Mouse (Mus musculus) intestine, embryonic 14.5 days (tissue): ENCODE data around the gene R3hdm2. TPM values are rescaled to one million over a fixed set of nuclear protein-coding genes. Genes with fewer than 3 reads are reported as not detected.

Experiments used
- ATAC-seq: fragments of 200-750 bp; cut with Nextera tagmentation; replicated peaks from 2 replicates; pipeline ENCODE4 v1.8.0; 2017; ENCODE audit warnings: low read depth, moderate number of reproducible peaks, moderate TSS enrichment, moderate library complexity; ENCODE audit not compliant: low FRiP score, low TSS enrichment
- DNase-seq: peaks from one replicate; pipeline ENCODE4 v3.0.0-alpha.2; 2018; ENCODE audit warnings: low spot score
- H3K27ac ChIP-seq: fragments of 300-500 bp; sonication (generic); 2 replicates; pipeline ENCODE4 v1.5.1; 2014; ENCODE audit warnings: low read depth, mild to moderate bottlenecking, control low read depth
- H3K27me3 ChIP-seq: fragments of 300-500 bp; sonication (generic); replicated peaks from 2 replicates; pipeline ENCODE4 v1.6.1; 2014; ENCODE audit warnings: low read length, control low read depth; ENCODE audit not compliant: control insufficient read depth, insufficient read depth
- H3K36me3 ChIP-seq: fragments of 300-500 bp; sonication (generic); 2 replicates; pipeline ENCODE4 v1.6.1; 2014; ENCODE audit warnings: low read length, control low read depth; ENCODE audit not compliant: control insufficient read depth, insufficient read depth
- H3K4me1 ChIP-seq: fragments of 300-500 bp; sonication (generic); replicated peaks from 2 replicates; pipeline ENCODE4 v1.6.1; 2014; ENCODE audit warnings: low read length, control low read depth, mixed read lengths; ENCODE audit not compliant: control insufficient read depth, insufficient read depth
- H3K4me2 ChIP-seq: fragments of 300-500 bp; sonication (generic); 2 replicates; pipeline ENCODE4 v1.6.1; 2014; ENCODE audit warnings: low read length
- H3K4me3 ChIP-seq: fragments of 300-500 bp; sonication (generic); 2 replicates; pipeline ENCODE4 v1.5.1; 2014; ENCODE audit warnings: low read depth, low read length, control low read depth, mixed read lengths
- H3K9ac ChIP-seq: fragments of 300-500 bp; sonication (generic); 2 replicates; pipeline ENCODE4 v1.6.1; 2014; ENCODE audit warnings: mild to moderate bottlenecking, low read length
- H3K9me3 ChIP-seq: fragments of 300-500 bp; sonication (generic); 2 replicates; pipeline ENCODE4 v1.6.1; 2016; ENCODE audit warnings: low read length, control low read depth; ENCODE audit not compliant: control insufficient read depth
- WGBS: fragments of 180-500 bp; shearing (Covaris S2); extraction: QIAGEN DNeasy Blood & Tissue Kit; methylation state at CpG from one replicate; pipeline ENCODE4 v1.1.7; 2014; 5-methylcytosine and 5-hydroxymethylcytosine counted together
- polyA plus RNA-seq: library from polyadenylated mRNA; unstranded; fragments of >200 nt; fragmentation: Nextera tagmentation; extraction: Ambion mirVana; gene quantifications from 2 replicates; pipeline ENCODE4 v1.2.1, GENCODE M21; 2014

R3hdm2 gene
- polyA plus RNA-seq, 1 experiment from 2014 or later, result 31.5 TPM

DNA sequence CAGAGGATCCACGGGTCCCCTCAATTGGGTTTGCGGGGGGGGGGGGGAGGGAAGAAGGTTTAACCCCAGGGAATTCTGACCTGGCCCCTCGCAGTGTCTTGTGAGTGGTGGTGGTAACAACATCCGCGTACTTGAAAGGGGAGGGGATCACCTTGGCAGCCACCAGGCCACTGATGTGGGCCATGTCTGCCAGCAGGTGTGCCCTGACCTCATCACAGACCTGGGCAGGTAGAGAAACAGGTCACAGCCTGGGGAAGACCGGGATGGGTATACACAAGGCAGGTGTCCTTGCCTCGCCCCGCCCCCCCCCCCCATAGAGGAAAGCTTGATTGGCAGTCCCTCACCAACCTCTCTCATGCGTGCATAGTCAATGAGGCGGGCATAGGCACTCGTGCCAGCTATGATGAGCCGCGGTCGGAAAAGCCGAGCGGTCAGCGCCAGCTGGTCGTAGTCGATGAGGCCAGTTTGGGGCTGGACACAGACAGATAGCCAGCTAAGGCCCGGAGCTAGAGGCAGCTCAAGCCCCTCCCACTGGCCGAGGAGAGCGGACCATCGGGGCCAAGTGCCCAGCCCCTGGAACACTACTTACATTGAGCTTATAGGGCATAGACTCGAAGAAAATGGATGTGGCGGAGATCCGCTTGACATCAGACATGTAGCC lies 139.0 kb downstream of the R3hdm2 start:
- Histone ChIP-seq H3K9ac (no peak overlapping the region), H3K9me3 (no peaks in the 10 kb centered on the region), H3K4me1 (peaks cover 30% of the 10 kb centered on the region), H3K27ac (no peak overlapping the region), H3K36me3 (peaks cover 27% of the 10 kb centered on the region), H3K4me3 (no peak overlapping the region), H3K4me2 (no peak overlapping the region), H3K27me3 (peaks cover 27% of the 10 kb centered on the region)
- ATAC-seq (no peak), DNase-seq (no peak)
- WGBS, result 94% methylated on average over 25 of the region's 26 CpGs

DNA sequence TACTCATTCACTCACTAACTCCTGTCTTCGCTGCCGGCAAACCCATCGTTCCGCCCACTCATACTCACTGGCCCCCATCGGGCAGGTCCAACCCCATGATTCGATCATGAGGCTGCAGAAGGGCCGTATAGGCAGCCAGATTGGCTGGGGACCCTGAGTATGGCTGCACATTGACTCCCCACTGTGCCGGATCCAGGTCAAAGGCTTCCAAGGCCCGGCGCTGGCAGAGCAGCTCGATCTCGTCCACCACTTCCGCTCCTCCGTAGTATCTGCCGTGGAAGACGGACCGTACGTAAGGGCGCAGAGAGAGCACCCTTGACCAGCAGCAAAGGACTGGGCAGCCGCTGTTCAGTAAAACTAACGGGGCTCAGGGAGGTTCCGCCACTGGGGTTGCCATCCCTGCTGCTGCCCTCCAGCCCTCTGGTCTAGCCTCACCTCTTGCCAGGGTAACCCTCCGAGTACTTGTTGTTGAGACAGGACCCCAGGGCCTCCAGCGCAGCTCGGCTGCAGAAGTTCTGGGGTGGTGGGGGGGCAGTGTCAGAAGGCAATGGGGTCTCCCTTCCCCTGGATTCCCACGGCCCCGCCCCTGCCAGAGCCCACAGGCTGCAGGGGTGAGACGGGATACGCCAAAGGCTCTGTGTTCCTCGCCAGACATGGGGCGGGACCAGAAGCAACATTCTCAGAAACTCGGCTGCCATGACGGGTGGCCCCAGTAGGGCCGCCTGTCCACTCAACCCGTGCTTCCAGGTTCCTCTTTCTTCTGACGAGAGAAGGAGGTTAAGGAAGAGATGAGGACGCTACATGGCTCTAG lies 140.0 kb downstream of the R3hdm2 start:
- Histone ChIP-seq H3K4me3 (no peak overlapping the region), H3K4me2 (no peak overlapping the region), H3K27ac (no peak overlapping the region), H3K4me1 (peaks cover 26% of the 10 kb centered on the region), H3K27me3 (peaks cover 27% of the 10 kb centered on the region), H3K36me3 (peaks cover 27% of the 10 kb centered on the region), H3K9ac (no peak overlapping the region), H3K9me3 (no peaks in the 10 kb centered on the region)
- DNase-seq (no peak), ATAC-seq (no peak)
- WGBS, result 91% methylated on average over 37 of the region's 37 CpGs

DNA sequence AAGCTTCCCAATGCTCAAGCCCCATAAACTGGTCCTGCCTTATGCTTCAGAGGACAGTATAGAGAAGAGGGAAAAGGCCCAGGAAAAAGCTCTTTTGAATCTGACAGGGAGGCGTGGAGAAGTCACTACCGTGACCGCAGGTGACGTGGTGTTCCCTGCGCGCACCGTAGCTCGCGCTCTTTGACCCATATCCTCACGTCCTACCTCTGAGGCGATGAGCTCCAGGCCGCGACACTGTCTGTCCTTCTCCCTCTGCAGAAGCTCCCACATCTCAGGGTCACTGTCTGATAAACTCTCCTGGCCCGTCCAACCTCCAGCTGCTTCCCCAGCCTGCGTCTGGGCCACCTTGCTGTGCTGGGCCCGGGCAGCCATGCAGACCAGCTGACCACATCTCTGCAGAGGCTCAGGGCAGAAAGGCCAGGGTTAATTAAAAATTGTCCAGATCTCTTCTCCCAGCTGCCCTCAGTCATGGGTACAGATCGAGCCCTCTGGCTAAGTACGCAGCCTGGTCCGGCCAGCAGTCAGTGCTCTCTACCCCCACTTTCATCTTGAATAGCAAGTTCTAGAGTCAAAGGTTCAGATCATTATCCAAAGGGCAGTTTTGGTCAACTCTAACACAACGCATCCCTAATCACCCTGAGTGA lies 140.7 kb downstream of the R3hdm2 start:
- Histone ChIP-seq H3K27ac (no peak overlapping the region), H3K4me1 (peaks cover 24% of the 10 kb centered on the region), H3K9ac (peak overlapping the region; percentile 65; the same call in 1 of the 2 replicates), H3K4me2 (peak overlapping the region; percentile 95), H3K4me3 (peak overlapping the region; percentile 70), H3K36me3 (peaks cover 27% of the 10 kb centered on the region), H3K27me3 (peaks cover 28% of the 10 kb centered on the region), H3K9me3 (no peaks in the 10 kb centered on the region)
- no peak for ATAC-seq
- WGBS, result 78% methylated on average over 20 of the region's 20 CpGs
- DNase-seq, result no peak

DNA sequence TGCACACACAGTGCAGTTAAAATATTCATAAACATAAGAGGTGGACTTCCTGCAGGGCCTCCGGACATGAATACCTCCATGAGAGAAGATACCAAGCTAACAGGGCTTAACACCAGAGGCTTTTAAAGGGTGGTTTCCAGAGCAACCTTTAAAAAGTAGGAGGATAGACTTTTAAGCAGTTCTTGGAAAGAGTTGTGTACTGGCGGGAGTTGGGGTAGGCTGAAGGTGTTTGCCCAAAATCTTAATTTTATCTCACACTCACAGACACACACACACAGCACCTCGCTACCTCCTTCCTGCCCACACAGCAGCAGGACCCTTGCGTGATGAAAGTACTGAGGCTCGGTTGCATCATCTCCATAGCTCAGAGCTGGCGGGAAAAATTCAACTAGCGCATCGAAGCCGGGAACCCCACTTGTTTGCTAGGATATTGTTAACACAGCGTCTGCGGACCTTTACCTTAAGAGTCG lies 141.5 kb downstream of the R3hdm2 start:
- Histone ChIP-seq H3K9me3 (no peaks in the 10 kb centered on the region), H3K9ac (peak overlapping the region; percentile 65), H3K36me3 (peaks cover 27% of the 10 kb centered on the region), H3K4me3 (peak overlapping the region; percentile 70), H3K27ac (no peak overlapping the region), H3K27me3 (peaks cover 30% of the 10 kb centered on the region), H3K4me2 (peak overlapping the region; percentile 95), H3K4me1 (peaks cover 26% of the 10 kb centered on the region)
- ATAC-seq, result no peak
- 7% methylated on average over 12 of the region's 12 CpGs for WGBS
- no peak for DNase-seq

DNA sequence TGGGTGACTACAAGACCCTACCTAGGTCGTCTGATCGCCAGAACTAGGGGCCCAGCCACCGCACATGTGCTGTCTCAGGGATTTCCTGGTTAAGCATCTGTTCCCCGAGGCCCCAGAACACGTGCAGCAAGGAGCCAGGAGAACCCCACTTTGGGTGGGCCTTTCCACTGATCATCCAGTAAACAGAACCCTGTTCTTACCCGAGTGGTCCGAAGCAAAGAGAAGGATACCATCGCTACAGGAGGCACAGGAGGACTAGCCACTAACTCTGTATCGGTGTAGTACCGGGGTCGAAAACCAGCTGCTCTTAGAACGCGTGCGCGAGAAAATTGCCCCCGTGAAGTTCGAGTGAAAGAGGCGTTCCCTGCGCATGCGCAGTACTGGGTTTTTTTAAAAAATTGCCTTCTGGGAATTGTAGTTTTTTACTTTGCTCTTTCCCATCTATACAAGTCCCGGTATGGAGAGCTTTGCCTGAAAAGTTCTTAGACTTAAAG lies 142.0 kb downstream of the R3hdm2 start, which contains the start of gene Shmt2:
Shmt2 (minus strand) TSS at position 357 of the 494 bp plus-strand sequence.
- under 1% methylated on average over 21 of the region's 21 CpGs for WGBS
- H3K36me3 ChIP-seq, result peaks cover 26% of the 10 kb centered on the region
- peaks cover 24% of the 10 kb centered on the region for H3K4me1 ChIP-seq
- ATAC-seq (peak; percentile 62), DNase-seq (peak; percentile 93)
- peak within 1 kb of the TSS; percentile 65 for H3K9ac ChIP-seq
- H3K9me3 ChIP-seq, result no peaks in the 10 kb centered on the region
- no peak within 1 kb of the TSS for H3K27ac ChIP-seq
- peak within 1 kb of the TSS; percentile 70 for H3K4me3 ChIP-seq
- H3K27me3 ChIP-seq, result peaks cover 35% of the 10 kb centered on the region
- peak within 1 kb of the TSS; percentile 95 for H3K4me2 ChIP-seq

DNA sequence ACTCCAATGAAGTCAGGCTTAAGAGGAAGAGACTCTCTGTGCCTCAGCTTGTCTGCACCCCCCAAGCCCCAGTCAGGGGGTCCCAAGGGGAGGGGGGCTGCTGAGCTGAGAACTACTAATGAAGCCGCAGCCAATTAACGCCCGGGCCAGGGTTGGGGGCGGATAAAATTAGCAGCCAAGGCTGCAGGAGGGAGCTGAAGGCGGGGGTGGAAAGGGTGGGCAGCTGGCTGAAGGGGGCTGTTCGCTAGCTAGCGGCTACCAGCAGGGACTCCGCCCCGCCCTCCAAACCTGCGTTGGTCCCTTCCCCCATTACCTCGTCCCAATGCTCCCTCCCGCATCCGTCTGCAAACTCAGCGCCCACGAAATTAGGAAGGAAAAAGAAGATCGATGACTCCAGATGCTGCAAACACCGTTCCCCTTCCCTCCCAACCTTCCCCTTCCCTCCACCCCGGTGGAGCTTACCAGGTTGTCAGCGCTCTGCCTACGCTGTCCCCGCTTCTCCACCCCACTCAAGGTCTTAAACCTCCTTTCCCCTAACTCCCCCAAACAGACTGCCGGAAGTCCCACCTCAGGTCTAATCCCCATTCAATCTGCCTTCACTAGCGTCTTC lies 144.6 kb downstream of the R3hdm2 start:
- WGBS, result 1% methylated on average over 20 of the region's 23 CpGs
- Histone ChIP-seq H3K4me2 (no peak overlapping the region), H3K4me1 (peaks cover 24% of the 10 kb centered on the region), H3K4me3 (no peak overlapping the region), H3K27me3 (peaks cover 61% of the 10 kb centered on the region), H3K9me3 (no peaks in the 10 kb centered on the region), H3K9ac (no peak overlapping the region), H3K36me3 (peaks cover 5% of the 10 kb centered on the region; the same call in 1 of the 2 replicates), H3K27ac (no peak overlapping the region)
- DNase-seq, result no peak
- no peak for ATAC-seq

DNA sequence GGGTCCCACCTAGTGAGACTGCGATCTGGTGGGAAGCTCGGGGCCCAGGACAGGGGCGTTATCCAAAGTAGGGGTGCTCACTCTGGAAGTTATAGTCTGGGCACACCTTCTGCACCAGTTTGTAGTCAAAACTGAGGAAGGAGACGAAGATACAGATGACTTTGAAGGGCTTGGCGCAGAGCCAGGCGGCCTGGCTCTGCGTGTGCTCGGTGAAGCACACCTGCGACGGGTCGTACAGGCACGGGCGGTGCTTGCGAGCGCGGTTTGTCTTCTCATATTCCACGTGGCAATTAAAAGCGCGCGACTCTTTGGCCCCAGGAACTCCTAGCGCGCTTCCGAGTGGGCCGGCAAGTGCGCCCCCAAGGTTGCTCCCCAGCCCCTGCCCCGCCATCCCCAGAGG lies 145.9 kb downstream of the R3hdm2 start:
- no peaks in the 10 kb centered on the region for H3K9me3 ChIP-seq
- no peak overlapping the region for H3K27ac ChIP-seq
- H3K4me1 ChIP-seq, result peaks cover 21% of the 10 kb centered on the region
- peak overlapping the region; percentile 42 for H3K4me2 ChIP-seq
- no peaks in the 10 kb centered on the region for H3K36me3 ChIP-seq
- H3K4me3 ChIP-seq, result peak overlapping the region; percentile 22; the same call in 1 of the 2 replicates
- peaks cover 74% of the 10 kb centered on the region for H3K27me3 ChIP-seq
- 2% methylated on average over 26 of the region's 26 CpGs for WGBS
- H3K9ac ChIP-seq, result no peak overlapping the region
- no peak for ATAC-seq
- DNase-seq, result no peak

DNA sequence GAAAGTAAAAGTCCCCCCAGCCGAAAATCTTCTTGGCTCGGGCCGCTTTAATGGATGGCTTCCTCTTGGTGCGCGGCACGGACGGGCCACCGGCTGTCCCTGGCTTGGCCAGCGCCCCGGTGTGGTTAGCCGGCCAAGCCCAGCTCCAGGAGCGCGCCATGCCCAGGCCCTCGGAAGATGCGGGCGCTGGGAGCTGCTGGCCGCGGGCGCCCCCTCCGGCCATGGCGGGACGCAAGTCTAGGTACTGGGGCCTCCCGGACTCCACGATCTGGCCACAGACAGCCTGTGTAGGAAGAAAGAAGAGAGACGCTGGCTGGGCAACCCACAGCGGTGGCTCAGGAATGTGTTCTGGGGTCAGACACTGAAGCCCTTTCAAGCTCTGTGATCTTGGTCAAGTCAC lies 146.6 kb downstream of the R3hdm2 start:
- peak overlapping the region; percentile 22 for H3K4me3 ChIP-seq
- H3K9me3 ChIP-seq, result no peaks in the 10 kb centered on the region
- H3K9ac ChIP-seq, result no peak overlapping the region
- H3K27ac ChIP-seq, result no peak overlapping the region
- H3K4me2 ChIP-seq, result peak overlapping the region; percentile 42
- peaks cover 15% of the 10 kb centered on the region for H3K4me1 ChIP-seq
- ATAC-seq (no peak), DNase-seq (no peak)
- WGBS, result under 1% methylated on average over 26 of the region's 26 CpGs
- H3K36me3 ChIP-seq, result no peaks in the 10 kb centered on the region
- peaks cover 81% of the 10 kb centered on the region for H3K27me3 ChIP-seq
